Mouse (Mus musculus) activated CD4-positive, CD25-positive, alpha-beta regulatory T cell, adult 9 weeks (primary cell): ENCODE results near the gene Rln3. TPM values are rescaled to one million over a fixed set of nuclear protein-coding genes. Genes with fewer than 3 reads are reported as not detected.

ENCODE experiments used
- polyA plus RNA-seq: library from polyadenylated mRNA; unstranded; fragments of 100-300 nt; shearing (Covaris generic); gene quantifications from one replicate; pipeline ENCODE4 v1.2.1, GENCODE M21; 2017

Gene Rln3
- polyA plus RNA-seq, result 189 TPM

GRCm38 (mm10) chr8:84044900-84045299, at the start of gene Rln3:
Rln3 (minus strand) TSS chr8:84045000.

DNA sequence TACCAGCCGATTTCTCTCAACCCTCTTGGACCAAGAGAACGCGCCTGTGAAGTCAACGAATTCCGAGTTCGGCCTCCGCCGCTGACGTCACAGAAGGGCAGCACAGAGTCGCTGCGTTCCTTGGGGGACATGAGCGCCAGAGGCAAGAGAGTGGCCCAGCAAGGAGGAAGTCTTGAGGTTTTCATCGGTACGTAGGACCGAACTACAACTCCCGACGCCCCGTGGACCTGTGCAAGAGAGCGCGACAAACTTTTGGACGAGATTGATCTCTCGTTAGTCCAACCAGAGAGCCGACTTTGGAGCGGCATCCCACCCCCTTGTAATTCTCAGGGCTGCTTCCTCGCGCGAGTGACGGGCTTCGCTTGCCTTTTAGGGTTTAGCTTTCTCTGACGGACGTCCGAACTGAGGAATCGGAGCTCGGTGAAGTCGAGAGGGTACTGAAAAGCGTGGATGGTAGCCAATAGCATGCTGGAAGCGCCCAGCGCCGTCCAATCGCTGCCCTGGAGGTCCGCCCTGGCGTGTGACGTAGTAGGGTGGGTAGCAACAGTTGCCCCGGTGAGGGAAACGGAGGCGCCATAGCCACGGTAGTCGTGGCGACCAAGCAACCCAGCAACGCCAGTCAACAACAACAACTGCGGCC, 21.6 kb upstream of the Rln3 start, which contains the start of gene Rfx1:
Gene Rfx1, plus strand, starts transcription at position 544 of the 640 bp plus-strand sequence.

DNA sequence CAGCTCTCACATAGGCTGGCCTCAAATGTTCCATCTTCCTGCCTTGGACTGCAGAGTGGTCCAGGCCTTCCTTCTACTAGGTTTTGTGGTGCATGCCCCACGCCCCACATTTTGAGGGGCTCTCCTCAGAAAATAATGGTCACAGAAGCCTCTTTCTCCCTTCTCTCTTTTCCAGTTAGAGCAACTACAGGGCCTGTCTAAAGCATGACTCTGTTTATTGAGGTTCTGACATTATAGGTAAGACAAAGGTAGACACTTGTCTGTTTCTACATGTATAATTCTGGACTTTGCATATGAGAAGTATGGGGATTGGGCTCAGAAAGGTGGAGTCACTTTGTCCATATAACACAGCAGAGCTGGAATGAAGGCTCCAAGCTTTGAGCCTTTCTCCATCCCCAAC, 20.2 kb upstream of the Rln3 start, which contains the start of gene Gm10643:
Gene Gm10643, minus strand, starts transcription at position 101 of the 400 bp plus-strand sequence.

DNA sequence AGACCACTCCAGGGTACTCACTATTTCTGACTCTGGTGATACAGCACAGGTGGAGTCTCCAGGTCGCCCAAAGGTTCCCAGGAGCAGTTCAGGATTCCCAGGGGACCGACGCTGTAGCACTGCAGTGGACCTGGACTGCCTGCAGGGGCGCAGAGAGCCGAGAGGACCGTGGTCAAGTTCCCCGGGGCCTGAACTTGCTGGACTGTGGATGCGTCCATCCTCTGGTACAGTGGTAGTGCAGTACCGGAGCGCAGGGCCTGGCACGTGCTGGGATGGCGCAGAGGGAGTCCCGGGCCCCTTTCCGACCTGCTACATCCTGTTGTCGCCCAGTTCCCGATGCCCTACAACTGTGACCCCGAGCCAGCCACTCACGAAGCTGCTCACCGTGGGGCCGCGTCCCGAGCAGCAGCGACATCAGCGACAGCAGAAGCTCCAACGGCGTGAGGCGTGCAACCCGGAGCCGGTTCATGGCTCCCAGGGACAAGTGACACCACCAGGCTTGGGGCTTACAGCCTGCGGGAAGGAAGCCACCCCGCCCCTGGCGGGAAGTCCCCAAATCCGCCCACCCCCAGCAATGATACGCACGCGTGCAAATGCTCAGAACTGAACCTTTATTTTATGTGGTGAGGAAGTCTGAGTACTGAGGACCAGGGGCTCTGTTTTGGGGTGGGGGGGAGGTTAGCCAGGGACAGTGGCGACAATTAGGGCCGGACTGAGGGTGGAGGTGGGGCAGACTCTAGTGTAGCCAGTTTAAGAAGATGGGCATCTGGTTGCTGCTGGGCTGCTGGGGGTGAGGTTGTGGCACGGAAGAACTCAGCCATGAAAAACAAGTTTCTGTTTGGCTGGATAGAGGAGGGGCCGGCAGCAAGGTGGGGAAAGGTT, 2.5 kb downstream of the Rln3 start, which contains the start of gene Il27ra:
Gene Il27ra, minus strand, starts transcription at position 524 of the 882 bp plus-strand sequence.

DNA sequence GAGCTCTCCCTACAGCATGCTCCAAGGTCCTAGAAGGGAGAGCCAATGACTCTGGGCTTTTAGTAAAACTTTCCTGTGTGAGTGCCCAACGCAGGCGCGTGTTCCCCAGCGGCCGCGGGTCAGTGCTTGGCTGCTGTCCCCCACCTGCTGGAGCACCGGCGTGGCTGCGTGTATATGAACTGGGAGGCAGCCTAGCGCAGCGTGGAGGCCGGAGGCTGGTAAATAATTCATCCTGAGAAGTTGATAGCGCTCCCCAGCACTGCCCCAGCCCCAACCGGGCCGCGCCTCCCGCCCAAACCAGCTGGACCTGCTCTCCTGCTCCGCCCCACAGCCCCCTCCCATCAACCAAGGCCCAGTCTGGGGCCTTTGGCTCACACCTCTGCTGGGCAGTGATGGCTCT, 23.7 kb downstream of the Rln3 start, which contains the start of gene Palm3:
Gene Palm3, plus strand, starts transcription at position 376 of the 400 bp plus-strand sequence.

GRCm38 (mm10) chr8:84011705-84012498, 32.9 kb downstream of the Rln3 start, which contains the start of gene 2210011C24Rik:
2210011C24Rik (minus strand) TSS chr8:84012171.

GRCm38 (mm10) chr8:84001281-84002000, 43.4 kb downstream of the Rln3 start, which contains the start of gene 1700067K01Rik:
1700067K01Rik (plus strand) TSS chr8:84001502.

GRCm38 (mm10) chr8:83997511-83998141, 47.2 kb downstream of the Rln3 start, which contains the start of gene Samd1:
Samd1 (plus strand) TSS chr8:83997672.

Other genes starting within 250 kb of the Rln3 start
- 3.8 TPM for gene Adgrl1, start 144.9 kb downstream of the Rln3 start, polyA plus RNA-seq
- gene Gm10644, start 89.8 kb downstream of the Rln3 start, polyA plus RNA-seq, result 0.82 TPM
- gene Asf1b, start 89.5 kb downstream of the Rln3 start, polyA plus RNA-seq, result 28.8 TPM
- gene Prkaca, start 72.0 kb downstream of the Rln3 start, polyA plus RNA-seq, result 2.7 TPM
- gene Samd1, start 47.3 kb downstream of the Rln3 start, polyA plus RNA-seq, result 2.2 TPM
- gene 1700067K01Rik, start 43.5 kb downstream of the Rln3 start, polyA plus RNA-seq, result 0.62 TPM
- gene 2210011C24Rik, start 32.8 kb downstream of the Rln3 start, polyA plus RNA-seq, result 0.75 TPM
- 3.6 TPM for gene Palm3, start 23.5 kb downstream of the Rln3 start, polyA plus RNA-seq
- gene Il27ra, start 2.4 kb downstream of the Rln3 start, polyA plus RNA-seq, result 383 TPM
- gene Gm10643, start 20.1 kb upstream of the Rln3 start, polyA plus RNA-seq, result 1.1 TPM
- gene Rfx1, start 21.8 kb upstream of the Rln3 start, polyA plus RNA-seq, result 42.2 TPM
- 27.6 TPM for gene Dcaf15, start 59.8 kb upstream of the Rln3 start, polyA plus RNA-seq
- gene Podnl1, start 81.0 kb upstream of the Rln3 start, polyA plus RNA-seq, result 22.3 TPM
- gene Cc2d1a, start 102.9 kb upstream of the Rln3 start, polyA plus RNA-seq, result 52.1 TPM
- gene 4930432K21Rik, start 103.0 kb upstream of the Rln3 start, polyA plus RNA-seq, result 1.3 TPM
- gene Nanos3, start 140.2 kb upstream of the Rln3 start, polyA plus RNA-seq, result not detected
- gene Zswim4, start 192.1 kb upstream of the Rln3 start, polyA plus RNA-seq, result 4.1 TPM
- 293 TPM for gene D8Ertd738e, start 204.7 kb upstream of the Rln3 start, polyA plus RNA-seq
- gene Mri1, start 212.3 kb upstream of the Rln3 start, polyA plus RNA-seq, result 20.3 TPM
- gene Ccdc130, start 225.4 kb upstream of the Rln3 start, polyA plus RNA-seq, result 40.9 TPM